Mouse (Mus musculus) embryonic facial prominence, embryonic 11.5 days (tissue): ENCODE data around the gene Eno2. TPM values are rescaled to one million over a fixed set of nuclear protein-coding genes. Genes with fewer than 3 reads are reported as not detected.

Source experiments
- ATAC-seq: fragments of 200-750 bp; cut with Nextera tagmentation; replicated peaks from 2 replicates; pipeline ENCODE4 v1.8.0; 2017; ENCODE audit warnings: low read depth; ENCODE audit not compliant: insufficient number of reproducible peaks, low FRiP score, low TSS enrichment
- DNase-seq: peaks from one replicate; pipeline ENCODE4 v3.0.0-alpha.2; 2015; ENCODE audit warnings: low spot score
- H3K27ac ChIP-seq: fragments of 300-500 bp; sonication (generic); replicated peaks from 2 replicates; pipeline ENCODE4 v1.5.1; 2014; ENCODE audit warnings: mild to moderate bottlenecking, low read depth, low read length, control low read depth
- H3K27me3 ChIP-seq: fragments of 300-500 bp; sonication (generic); 2 replicates; pipeline ENCODE4 v1.6.1; 2014; ENCODE audit warnings: mild to moderate bottlenecking, low read length, moderate library complexity, mixed read lengths; ENCODE audit not compliant: control insufficient read depth, insufficient read depth
- H3K36me3 ChIP-seq: fragments of 300-500 bp; sonication (generic); replicated peaks from 2 replicates; pipeline ENCODE4 v1.6.1; 2014; ENCODE audit warnings: low read depth, mild to moderate bottlenecking, low read length, moderate library complexity, mixed read lengths; ENCODE audit not compliant: control insufficient read depth, insufficient read depth
- H3K4me1 ChIP-seq: fragments of 300-500 bp; sonication (generic); 2 replicates; pipeline ENCODE4 v1.6.1; 2014; ENCODE audit warnings: low read length, mixed read lengths; ENCODE audit not compliant: control insufficient read depth, insufficient read depth
- H3K4me2 ChIP-seq: fragments of 300-500 bp; sonication (generic); 2 replicates; pipeline ENCODE4 v1.6.1; 2014; ENCODE audit warnings: low read depth, mild to moderate bottlenecking, control low read depth, low read length, moderate library complexity
- H3K4me3 ChIP-seq: fragments of 300-500 bp; sonication (generic); 2 replicates; pipeline ENCODE4 v1.5.1; 2014; ENCODE audit warnings: low read depth, low read length, control low read depth
- H3K9ac ChIP-seq: fragments of 300-500 bp; sonication (generic); replicated peaks from 2 replicates; pipeline ENCODE4 v1.6.1; 2014; ENCODE audit warnings: mild to moderate bottlenecking, control low read depth, low read length
- H3K9me3 ChIP-seq: fragments of 300-500 bp; sonication (generic); replicated peaks from 2 replicates; pipeline ENCODE4 v1.6.1; 2016; ENCODE audit warnings: mild to moderate bottlenecking, low read length, inconsistent platforms, mixed read lengths; ENCODE audit not compliant: control insufficient read depth
- WGBS: fragments of 180-500 bp; shearing (Covaris S2); extraction: QIAGEN DNeasy Blood & Tissue Kit; methylation state at CpG from one replicate; pipeline ENCODE4 v1.1.7; 2014; 5-methylcytosine and 5-hydroxymethylcytosine counted together
- polyA plus RNA-seq: library from polyadenylated mRNA; unstranded; fragments of >200 nt; fragmentation: Nextera tagmentation; extraction: Ambion mirVana; gene quantifications from 2 replicates; pipeline ENCODE4 v1.2.1, GENCODE M21; 2014

The Eno2 gene
- polyA plus RNA-seq, 1 experiment from 2014 or later, result 4.3 TPM

DNA sequence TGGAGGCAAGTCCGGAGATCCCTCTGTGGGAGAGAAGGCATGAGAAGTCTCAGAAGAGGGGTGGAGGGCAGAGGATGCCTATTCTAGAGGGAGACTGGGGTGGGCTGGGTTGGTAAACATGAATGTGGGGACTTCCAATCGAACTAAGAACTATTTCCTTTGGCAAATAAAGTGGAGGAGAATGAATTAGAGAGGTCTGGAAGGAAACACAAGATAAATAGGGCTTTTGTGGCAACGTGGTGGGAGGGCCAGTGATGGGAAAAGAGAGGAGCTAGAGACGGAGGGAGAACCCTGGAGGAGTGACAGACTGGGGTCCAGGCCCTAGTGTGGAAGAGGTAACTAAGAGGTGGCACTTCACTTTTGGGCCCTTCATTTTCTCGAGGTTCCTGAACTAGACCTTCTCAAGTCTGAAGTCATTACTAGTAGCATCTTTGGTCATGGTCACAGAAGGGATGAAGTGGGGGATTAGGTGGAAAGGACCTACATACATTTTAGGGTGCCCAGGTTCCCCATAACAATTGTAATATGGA, 12.1 kb downstream of the Eno2 start:
- Histone ChIP-seq H3K4me1 (peaks cover 6% of the 10 kb centered on the region; the same call in 1 of the 2 replicates), H3K4me2 (peak overlapping the region; percentile 60), H3K4me3 (peak overlapping the region; percentile 78), H3K27me3 (no peaks in the 10 kb centered on the region), H3K36me3 (no peaks in the 10 kb centered on the region; the same call in 1 of the 2 replicates), H3K9me3 (no peaks in the 10 kb centered on the region), H3K9ac (peak overlapping the region; percentile 95), H3K27ac (peak overlapping the region; percentile 96)
- DNase-seq (no peak), ATAC-seq (no peak)
- WGBS, result 5% methylated on average over 5 of the region's 5 CpGs

- Histone ChIP-seq H3K9ac (peak overlapping the region; percentile 95), H3K4me3 (peak overlapping the region; percentile 78), H3K27ac (peak overlapping the region; percentile 96), H3K4me2 (peak overlapping the region; percentile 60), H3K4me1 (peaks cover 6% of the 10 kb centered on the region; the same call in 1 of the 2 replicates), H3K9me3 (no peaks in the 10 kb centered on the region), H3K27me3 (no peaks in the 10 kb centered on the region), H3K36me3 (no peaks in the 10 kb centered on the region; the same call in 1 of the 2 replicates)
- DNase-seq (peak; percentile 86), ATAC-seq (peak; percentile 61)
- under 1% methylated on average over 33 of the region's 54 CpGs for WGBS
Observed at GRCm38 (mm10) chr6:124756652-124757350, 12.7 kb downstream of the Eno2 start.

- H3K4me3 ChIP-seq, result peak within 1 kb of the TSS; percentile 78
- under 1% methylated on average over 52 of the region's 100 CpGs for WGBS
- peaks cover 6% of the 10 kb centered on the region; the same call in 1 of the 2 replicates for H3K4me1 ChIP-seq
- H3K4me2 ChIP-seq, result peak within 1 kb of the TSS; percentile 60
- no peaks in the 10 kb centered on the region; the same call in 1 of the 2 replicates for H3K36me3 ChIP-seq
- DNase-seq (peak; percentile 79), ATAC-seq (peak; percentile 42)
- no peaks in the 10 kb centered on the region for H3K27me3 ChIP-seq
- H3K9ac ChIP-seq, result peak within 1 kb of the TSS; percentile 95
- H3K27ac ChIP-seq, result peak within 1 kb of the TSS; percentile 96
- H3K9me3 ChIP-seq, result no peaks in the 10 kb centered on the region
Observed at GRCm38 (mm10) chr6:124755831-124756595, 13.5 kb downstream of the Eno2 start, which contains the start of the genes Gm45234 and Atn1. Gm45234 (minus strand) TSS chr6:124756021. Atn1 (minus strand) TSS chr6:124756524.

- peak overlapping the region; percentile 95 for H3K9ac ChIP-seq
- peak overlapping the region; percentile 60 for H3K4me2 ChIP-seq
- 3% methylated on average over 3 of the region's 3 CpGs for WGBS
- no peak overlapping the region for H3K27ac ChIP-seq
- H3K4me1 ChIP-seq, result peaks cover 6% of the 10 kb centered on the region; the same call in 1 of the 2 replicates
- ATAC-seq, result no peak
- H3K36me3 ChIP-seq, result no peaks in the 10 kb centered on the region; the same call in 1 of the 2 replicates
- peak overlapping the region; percentile 78 for H3K4me3 ChIP-seq
- DNase-seq, result no peak
- no peaks in the 10 kb centered on the region for H3K9me3 ChIP-seq
- no peaks in the 10 kb centered on the region for H3K27me3 ChIP-seq
Observed at GRCm38 (mm10) chr6:124755306-124755705, 14.2 kb downstream of the Eno2 start.

DNA sequence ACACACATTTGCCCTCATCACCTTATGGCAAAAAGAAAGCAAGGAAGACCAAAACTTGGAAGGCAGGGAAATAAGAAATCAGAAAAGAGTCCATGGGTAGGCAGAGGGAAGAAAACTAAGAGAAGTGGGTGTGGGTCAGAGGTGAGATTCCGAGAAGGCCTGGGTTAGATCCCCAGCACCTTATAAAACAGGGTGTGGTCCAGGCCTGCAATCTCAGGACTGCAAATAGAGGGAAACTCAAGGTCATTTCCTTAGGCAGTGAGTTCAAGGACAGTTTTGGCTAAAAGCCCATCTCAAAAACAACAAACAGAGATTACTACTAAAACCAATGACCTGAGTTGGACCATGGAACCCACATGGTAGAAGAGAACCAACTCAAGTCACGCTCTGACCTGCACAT, 15.6 kb downstream of the Eno2 start:
- H3K4me1 ChIP-seq, result peaks cover 5% of the 10 kb centered on the region; the same call in 1 of the 2 replicates
- DNase-seq (no peak), ATAC-seq (no peak)
- no peak overlapping the region for H3K9ac ChIP-seq
- H3K36me3 ChIP-seq, result no peaks in the 10 kb centered on the region; the same call in none of the 2 replicates
- H3K27ac ChIP-seq, result no peak overlapping the region
- WGBS, result 96% methylated on average over 2 of the region's 2 CpGs
- no peaks in the 10 kb centered on the region for H3K9me3 ChIP-seq
- H3K4me3 ChIP-seq, result no peak overlapping the region
- no peaks in the 10 kb centered on the region for H3K27me3 ChIP-seq
- no peak overlapping the region for H3K4me2 ChIP-seq

DNA sequence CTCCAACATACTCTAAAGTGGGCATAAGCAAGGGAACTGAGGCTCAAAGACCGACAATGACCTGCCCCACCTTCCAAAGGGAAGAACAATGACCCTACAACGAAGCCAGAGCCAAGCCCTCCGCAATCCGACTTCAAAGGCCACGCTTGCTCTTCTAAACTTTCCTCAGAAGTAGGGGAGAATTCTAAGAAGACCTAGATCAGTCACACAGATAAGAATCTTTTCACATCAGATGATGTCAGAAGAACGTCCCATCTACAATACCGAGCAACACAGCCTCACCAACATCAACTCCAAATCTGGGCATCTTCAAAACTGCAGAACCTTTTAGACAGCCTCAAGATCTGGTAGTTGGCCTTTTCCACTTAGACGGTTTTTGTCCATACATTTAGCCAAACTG, 19.1 kb downstream of the Eno2 start:
- Histone ChIP-seq H3K9me3 (no peaks in the 10 kb centered on the region), H3K27ac (no peak overlapping the region), H3K4me2 (no peak overlapping the region), H3K4me3 (no peak overlapping the region), H3K4me1 (peaks cover 5% of the 10 kb centered on the region; the same call in 1 of the 2 replicates), H3K36me3 (peaks cover 3% of the 10 kb centered on the region), H3K9ac (no peak overlapping the region), H3K27me3 (no peaks in the 10 kb centered on the region)
- no peak for ATAC-seq
- no peak for DNase-seq
- 87% methylated on average over 8 of the region's 8 CpGs for WGBS

- H3K4me2 ChIP-seq, result peak overlapping the region; percentile 98
- H3K4me1 ChIP-seq, result peaks cover 5% of the 10 kb centered on the region; the same call in 1 of the 2 replicates
- DNase-seq (no peak), ATAC-seq (no peak)
- peaks cover 7% of the 10 kb centered on the region for H3K36me3 ChIP-seq
- WGBS, result 87% methylated on average over 7 of the region's 7 CpGs
- no peak overlapping the region for H3K27ac ChIP-seq
- no peak overlapping the region; the same call in 1 of the 2 replicates for H3K4me3 ChIP-seq
- H3K27me3 ChIP-seq, result no peaks in the 10 kb centered on the region
- H3K9me3 ChIP-seq, result no peaks in the 10 kb centered on the region
- peak overlapping the region; percentile 78 for H3K9ac ChIP-seq
Observed at GRCm38 (mm10) chr6:124746654-124747632, 22.5 kb downstream of the Eno2 start.
